Mouse (Mus musculus): Measurements from ENCODE around the gene Tnpo2.

- TF ChIP-seq CTCF (IDR thresholded peaks at IDR 0.05) (no peak), EP300 (IDR thresholded peaks at IDR 0.05; ENCODE audit: insufficient read depth, low read depth, low read length) (no peak)
Measured at GRCm38 (mm10) chr8:84994375-84994774, 42.3 kb upstream of the Tnpo2 start.

All from heart, adult 2 months (tissue).